Mouse (Mus musculus): ENCODE results near the gene R3hdm1. TPM values are rescaled to one million over a fixed set of nuclear protein-coding genes. Genes with fewer than 3 reads are reported as not detected.
A peak's percentile ranks its signal among the peaks of the same experiment; 100 is the strongest.

The R3hdm1 gene
- total RNA-seq (2021), result 79.0 and 90.1 TPM in 2 replicates
- long read RNA-seq, full-length matches to known transcripts, result 2 of 8 reads
- long read RNA-seq, partial matches to known transcripts, result 6 of 8 reads
- long read RNA-seq, other reads (novel, unspliced or antisense), result 0 of 8 reads

DNA sequence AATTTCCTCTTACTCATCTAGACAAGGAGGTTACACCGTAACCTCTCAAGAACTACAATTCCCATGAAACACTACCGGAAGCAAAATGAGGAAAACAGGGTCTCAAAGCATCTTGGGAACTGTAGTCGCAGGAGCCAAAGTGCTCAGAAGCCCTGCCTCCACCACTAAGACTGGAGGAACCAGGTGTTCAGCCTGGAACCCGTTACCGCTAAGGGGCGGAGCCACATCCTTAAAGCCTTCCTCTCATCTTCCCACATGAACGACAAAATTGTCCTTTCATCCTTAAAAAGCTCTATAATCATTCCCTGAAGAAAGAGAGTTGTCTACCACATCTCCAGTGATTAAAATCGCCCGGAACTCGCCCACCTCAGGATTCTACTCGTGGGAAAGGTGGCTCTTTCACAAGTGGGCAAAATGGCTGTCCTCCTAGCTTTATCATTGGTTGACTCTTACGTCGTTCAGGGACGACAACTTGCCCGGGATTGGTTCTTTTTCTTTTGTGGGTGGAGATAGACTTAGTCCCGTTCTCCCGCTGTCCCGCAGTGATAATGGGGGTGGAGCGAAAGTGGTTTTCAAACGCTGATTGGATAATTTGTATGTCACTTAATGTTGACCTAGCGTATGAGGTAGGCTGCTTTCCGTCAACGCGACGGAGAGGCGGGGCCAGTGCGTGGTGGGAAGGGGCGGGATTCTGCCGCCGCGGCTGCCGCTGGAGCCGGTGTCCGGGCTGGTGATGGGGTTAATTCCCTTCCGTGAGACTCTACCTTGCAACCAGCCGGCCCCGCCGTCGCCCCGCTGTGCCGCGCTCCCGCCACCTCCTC is at the start of gene R3hdm1, which contains the start of gene Zranb3:
R3hdm1 (plus strand) TSS at position 661 of the 821 bp plus-strand sequence.
Zranb3 (minus strand) TSS at position 407 of the 821 bp plus-strand sequence.
- DNase-seq, result peak; percentile 91

DNA sequence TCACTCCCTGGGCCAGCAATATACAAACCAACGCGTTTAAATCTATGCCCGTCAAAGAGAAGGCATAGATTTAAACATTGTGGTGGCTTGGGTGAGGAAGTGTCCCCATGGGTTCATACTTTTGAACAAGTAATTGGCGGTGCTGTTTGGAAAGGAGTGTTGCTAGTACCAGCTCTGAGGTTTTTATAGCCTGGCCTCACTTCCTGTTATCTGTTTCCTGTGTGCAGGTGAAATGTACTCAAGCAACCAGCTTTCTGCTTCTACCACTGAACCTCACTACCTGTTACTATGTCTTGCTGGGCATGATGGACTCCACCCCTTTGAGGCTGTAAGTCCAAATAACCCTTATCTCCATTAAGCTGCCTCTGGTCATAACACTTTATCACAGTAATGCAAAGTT is 45.8 kb upstream of the R3hdm1 start:
- DNase-seq, result no peak

DNA sequence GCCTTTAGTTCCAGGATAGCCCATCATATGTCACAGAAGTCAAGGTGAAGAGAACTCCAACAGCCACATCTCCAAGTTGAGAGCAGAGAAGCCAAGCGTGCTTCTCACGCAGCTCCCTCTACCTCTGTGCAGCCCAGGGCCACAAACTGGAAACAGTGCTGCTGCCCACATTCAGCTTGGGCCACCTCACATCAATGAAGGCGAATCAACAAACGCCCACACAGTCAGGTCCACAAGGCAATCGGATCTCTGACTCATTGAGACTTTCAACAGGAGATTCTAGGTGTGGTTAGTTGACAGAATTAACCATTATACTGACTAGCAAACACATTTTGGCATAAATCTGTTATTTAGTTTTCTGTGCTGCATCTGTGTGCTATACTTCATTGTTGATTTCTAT is 44.5 kb upstream of the R3hdm1 start:
- DNase-seq, result no peak

DNA sequence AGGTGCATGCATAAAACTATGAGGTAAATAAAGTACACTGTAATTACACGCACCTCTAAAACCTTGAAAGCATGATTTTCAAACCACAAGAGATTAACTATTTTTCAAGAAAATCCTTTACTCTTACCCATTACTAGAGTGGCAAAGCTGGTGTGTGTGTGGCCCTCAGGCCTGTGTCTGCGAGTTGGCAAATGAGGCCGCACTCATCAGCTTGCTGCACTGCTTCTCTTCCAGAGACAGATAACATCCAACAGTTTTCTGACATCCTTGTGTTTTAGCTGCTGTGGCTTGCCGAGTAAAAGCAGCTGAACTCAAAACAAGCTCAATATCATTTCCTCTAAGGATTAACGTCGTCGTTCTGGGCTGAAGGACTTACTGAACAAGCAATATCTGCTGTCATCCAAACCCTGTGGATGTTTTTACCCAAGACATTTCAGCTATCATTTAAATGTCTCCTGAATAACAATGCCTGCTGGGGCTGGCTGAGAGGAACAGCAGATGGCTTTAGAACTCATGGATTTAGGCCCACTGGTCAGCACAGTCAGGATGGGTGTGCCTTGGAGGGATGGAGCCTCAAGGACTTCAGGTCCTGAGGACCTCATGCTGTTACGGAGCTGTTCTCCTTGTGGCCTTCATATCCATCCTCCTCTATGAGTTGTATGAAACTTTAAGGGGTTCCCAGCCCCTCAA is 42.3 kb upstream of the R3hdm1 start:
- DNase-seq, result no peak

DNA sequence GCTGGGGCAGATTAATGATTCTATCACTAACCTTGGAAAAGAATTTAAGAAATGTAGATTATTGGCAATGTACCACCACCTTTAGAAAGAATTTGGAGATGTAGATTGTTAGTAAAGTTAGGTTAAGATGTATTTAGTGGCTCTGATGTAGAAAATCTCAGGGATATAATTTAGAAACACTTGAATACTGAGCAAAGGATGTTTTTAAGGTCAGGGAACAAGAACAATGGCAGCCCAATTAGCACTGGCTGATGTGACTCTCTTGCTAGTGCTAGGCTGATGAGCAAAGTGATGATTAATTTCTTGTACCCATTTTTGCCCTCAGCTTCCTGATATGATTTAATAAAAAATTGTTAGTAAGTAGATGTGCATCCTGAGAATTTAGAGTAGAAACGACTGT is 41.7 kb upstream of the R3hdm1 start:
- no peak for DNase-seq

DNA sequence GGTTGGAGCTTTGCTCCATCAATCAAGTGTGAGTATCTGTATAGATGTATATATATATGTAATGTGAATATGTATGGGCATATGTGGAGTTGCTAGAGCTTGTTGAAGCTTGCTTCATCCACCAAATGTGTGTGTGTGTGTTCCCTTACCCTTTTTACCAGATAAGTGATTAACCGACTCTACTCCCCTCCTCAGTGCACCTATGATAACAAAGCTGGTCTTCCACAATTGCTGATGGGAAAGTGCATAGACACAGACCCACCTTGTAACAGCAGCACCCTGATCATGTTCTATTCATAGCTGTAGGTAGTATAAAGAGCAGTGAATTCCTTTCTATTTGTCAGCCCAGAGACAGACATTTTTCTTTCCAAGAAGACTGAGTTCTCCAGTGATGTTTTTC is 40.9 kb upstream of the R3hdm1 start:
- no peak for DNase-seq

DNA sequence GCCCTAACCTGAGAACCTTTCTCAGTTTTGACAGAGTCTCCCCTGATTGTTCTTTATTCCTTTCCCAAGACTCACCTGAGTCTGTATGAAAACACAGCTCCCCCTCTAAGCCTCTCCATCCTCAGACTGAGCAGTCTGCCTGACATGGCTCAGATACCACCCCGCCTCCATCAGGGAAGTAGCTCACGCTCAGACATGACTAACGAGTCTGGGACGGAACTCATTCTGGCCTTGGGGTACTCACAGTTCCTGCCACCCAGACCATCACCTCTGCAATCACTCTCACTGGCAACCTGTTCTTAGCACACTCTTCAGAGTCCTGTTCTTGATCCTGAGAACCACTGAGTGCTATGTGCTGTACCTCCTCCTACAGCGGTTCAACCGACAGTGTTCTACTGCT is 38.4 kb upstream of the R3hdm1 start:
- no peak for DNase-seq

DNA sequence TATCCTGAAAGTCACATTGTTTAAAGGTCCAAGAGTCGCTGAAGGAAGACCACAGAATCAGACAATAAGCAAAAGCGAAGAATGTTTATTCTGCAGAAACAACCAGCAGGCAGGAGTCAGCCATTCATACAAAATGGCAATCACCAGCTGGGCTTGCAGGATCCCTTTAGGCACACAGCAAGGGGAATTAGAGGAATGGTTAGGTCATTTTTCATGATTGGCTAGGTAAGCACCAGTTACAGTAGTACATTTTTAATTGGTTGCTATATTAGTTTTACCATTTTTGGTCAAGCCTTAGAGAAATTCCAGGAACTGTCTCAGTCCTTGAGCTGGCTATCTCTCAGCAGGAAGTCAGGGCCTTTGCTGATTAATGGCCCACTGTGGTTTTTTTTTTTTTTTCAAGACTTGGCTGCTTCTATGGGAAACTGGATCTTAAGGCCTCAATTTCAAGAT is 34.1 kb upstream of the R3hdm1 start:
- no peak for DNase-seq

DNA sequence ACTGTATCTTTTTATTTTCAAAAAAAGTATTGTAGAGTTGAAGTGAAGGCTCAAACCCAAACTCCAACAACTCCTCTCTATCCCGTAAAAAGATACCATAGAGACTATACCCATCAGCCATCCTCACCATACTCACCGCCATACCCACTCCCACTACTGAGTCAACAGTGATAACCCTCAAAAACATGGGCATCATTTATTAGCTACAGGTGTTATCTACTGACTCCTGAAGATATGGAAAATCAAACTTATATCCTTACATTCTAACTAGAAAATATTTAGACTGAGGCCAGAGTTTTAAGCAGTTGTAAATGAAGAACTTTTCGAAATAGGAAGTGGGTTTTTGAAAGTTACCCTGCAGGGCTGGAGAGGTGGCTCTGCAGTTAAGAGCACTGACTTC is 33.1 kb upstream of the R3hdm1 start:
- no peak for DNase-seq

DNA sequence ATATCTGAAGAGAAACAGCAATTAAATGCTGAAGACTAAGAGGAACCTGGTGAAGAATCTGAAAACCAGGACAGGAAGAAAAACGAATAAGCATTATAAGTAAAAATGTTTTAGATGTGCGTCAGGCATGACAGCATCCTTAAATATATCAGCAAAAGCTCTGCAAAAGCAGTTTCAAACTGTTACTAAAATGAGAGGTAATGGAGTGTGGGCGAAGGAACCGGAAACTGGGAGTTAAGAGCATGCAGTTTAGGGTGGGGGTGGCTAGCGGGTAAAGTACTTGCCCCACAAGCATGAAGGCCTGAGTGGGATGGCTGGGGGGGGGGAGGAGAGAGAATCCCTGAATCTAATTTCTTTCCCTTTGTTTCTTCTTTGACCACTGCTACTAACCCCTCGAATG is 30.1 kb upstream of the R3hdm1 start:
- no peak for DNase-seq

DNA sequence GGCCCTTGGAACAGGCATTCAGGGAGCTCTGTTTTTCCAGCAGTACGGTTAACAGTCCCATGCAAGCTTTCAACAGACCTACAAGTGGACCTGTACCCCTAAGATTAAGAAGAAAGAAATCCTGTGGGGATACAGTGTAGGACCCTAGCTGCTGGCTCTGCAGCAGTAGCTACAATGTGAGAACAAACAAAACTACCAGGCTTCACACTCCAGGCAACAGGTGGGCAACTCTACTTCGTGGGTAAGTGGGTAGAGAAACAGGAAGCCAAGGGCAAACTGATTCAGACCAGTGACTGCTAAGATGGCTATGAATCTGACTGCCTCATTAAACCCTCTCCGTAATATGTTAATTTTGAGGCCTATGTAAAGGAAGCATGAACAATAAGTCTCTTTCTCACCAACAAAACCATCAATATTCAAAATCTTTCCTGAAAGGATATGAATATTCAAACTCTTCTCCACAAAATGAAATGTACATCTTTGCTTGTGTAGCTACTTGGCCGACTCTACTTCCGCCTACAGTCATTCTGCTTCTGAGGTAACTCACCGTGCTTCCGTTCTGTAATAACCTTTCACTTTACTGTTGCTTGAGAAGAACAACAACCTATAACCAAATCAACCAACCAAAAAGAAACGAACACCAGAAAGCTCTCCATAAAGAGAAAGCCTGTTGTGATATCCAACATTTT is 26.2 kb upstream of the R3hdm1 start:
- DNase-seq, result no peak

DNA sequence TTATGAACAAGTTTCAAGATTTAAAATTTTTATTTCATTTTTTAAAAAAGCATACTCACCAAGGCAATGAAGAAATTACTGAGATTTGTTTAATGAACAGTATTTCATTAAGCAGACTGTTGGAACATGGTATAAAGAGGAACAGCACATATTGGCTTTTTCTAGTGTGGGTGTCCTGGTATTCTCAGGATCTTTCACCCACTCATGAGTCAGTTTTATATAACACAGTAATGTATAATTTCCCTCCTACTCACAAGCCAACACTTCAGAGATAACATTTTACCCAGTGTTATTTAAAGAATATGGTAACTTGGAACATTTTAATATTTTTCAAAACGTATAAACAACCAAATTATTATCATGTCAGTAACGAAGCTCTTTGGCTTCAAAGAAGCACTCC is 25.3 kb upstream of the R3hdm1 start:
- DNase-seq, result no peak

DNA sequence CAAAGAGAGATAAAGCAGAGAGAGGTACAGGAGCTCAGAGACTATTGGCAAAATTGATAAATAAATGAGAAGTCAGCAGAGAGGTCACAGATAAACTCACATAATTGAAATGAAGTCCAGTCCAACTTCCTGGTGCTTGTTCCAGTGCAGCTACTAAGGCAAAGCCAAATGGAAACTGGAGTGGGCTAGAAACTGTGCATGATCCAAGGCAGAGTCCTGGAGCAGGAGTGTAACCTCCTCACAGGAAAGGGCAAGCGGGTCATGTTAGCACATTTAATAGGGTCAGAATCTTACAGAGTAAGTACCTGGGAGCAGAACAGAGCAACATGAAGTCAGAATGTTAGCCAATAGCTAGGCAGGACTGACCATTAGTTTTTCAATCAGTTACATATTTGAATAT is 24.5 kb upstream of the R3hdm1 start:
- no peak for DNase-seq

DNA sequence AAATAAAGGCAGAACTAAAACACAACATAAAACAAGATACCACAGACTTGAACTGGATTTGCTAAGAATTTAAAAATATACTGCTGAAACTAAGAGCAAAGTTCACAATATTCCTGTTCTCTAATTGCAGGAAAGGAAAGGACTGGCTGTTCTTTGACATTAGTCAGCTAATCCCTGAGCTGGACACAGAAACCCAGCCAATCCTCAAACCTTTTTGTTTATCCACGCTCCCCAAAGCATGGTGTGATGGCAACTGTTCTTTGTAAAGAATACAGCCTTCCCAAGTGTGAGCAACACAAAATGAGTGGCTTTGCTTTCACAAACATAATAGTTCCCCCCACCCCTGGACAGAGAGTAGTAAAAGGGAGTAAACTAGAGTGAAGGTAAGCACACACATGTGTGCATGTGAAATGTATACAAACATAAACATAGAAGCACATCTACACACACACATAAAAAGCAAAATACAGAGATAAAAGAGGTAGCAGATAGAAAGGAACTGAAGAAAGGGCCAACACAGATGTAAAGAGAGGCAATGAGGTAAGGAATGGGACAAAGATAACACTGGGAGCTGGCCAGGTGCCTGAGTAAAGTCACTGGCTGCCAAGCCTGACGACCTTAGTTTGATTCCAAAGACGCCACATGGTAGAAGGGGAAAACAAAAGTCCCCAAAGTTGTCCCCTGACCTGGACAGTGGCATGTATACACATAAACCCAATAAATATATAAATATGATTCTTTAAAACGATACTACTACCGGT is 22.0 kb upstream of the R3hdm1 start:
- DNase-seq, result no peak

DNA sequence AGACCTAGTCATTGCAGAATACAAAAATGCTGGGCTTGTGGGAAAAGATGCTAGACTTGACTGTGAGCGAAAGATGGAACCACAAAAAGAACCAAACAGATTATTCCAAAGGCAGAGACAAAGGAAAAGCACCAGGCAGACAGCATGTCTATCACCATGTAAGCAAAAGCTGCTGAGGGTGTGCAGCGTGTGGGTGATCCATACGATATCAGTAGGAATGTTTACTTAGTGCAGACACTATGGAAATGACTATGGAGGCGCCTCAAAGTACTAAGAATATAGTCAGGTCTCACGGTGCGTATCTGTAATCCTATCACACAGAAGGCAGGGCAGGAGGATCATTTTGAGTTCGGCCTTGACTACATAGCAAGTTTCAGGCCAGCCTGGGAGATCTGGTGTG is 21.2 kb upstream of the R3hdm1 start:
- DNase-seq, result no peak

DNA sequence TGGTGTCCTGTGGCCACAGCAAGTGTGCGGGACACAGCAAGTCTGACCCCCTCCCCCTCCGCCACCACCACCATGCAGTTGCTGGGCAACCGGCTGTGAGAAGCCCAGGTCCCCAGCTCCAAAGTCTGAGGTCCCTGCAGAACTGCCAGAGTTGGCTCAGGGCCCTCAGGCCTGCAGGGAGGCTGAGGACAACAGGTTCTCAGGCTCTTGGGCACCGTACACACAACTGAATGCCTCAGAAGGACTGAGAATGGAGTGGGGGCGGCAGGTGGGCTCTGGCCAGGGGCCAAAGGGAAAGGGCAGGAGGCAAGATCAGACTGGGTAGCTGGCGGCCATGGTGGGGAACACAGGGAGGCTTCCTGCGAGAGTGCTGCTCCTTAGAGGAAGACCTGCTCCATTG is 20.3 kb upstream of the R3hdm1 start:
- no peak for DNase-seq

DNA sequence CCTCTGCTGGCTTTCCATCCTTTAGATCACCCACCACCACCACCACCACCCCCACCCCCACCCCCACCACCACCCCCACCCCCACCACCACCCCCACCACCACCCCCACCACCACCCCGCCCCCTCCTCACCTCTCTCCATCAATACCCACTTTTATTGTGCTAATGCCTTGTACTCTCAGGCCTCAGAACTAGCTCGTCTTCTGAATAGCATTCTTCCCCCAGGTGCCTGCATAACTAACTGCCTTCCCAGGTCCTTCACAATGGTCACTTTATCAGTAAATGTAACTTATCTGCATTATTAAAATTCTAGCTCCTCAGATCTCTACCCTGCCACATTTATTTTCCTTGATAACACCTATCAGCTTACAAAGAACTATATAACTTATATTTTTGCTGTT is 8.4 kb upstream of the R3hdm1 start:
- DNase-seq, result no peak

DNA sequence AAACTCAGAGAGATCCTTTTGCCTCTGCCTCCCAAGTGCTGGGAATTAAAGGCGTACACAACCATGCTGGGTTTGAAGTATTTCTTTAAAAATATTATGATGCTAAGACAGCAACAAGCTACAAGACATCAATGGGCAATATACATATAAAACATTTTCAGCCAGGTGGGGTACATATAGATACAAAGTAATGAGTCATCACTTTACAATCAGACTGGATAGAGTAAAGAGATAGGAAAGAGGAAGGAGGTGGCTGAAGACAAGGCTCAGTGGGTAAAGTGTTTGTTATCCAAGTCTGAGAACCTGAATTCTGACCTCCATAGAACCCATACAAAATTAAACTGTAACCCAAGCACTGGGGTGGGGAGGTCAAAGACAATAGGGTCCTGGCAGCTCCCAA is 4.8 kb upstream of the R3hdm1 start:
- no peak for DNase-seq

DNA sequence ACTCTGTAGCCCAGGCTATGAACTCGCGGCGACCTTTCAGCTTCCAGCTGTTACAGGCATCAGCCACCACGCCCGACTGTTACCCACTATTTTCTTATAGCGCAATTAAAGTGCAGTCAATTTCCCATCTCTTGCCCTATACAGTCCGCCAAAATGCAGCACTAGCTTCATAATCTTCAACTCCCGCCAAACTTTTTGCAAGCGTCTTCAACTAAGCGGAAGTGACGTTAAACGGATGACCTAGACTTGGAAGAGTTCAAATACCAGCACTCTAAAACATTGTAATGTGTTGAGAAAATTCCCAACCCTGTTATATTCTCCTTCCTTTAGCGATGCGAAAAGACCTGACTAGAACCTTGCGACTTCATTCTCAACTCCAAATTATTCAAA is 855 bp upstream of the R3hdm1 start:
- no peak for DNase-seq

DNA sequence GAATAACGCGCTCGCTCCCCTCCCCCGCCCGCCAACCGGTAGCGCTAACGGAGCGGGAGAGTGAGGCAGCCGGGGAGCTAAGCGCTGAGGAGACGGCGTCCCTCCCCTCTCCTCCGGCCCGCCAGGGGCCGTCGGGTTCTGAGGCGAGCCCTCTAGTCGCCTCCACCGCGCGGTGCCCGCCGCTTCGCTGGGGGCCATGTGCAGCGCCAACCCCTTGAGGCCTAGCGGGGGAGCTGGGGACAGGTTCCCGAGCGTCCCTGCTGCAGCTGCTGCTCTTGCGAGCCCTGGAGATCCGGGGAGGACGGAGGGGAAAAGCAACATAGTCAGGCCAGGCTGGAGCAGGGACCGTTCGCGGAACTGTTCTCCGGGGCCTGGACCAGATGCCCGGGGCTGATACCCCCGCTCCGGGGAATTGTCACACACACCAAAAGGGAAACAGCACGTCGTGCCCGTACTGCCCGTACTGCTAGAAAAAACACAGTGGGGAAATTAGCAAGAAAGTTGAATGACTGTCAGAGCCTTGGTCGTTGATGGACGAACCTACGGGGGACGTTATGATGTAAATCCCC is 503 bp downstream of the R3hdm1 start:
- DNase-seq, result no peak

DNA sequence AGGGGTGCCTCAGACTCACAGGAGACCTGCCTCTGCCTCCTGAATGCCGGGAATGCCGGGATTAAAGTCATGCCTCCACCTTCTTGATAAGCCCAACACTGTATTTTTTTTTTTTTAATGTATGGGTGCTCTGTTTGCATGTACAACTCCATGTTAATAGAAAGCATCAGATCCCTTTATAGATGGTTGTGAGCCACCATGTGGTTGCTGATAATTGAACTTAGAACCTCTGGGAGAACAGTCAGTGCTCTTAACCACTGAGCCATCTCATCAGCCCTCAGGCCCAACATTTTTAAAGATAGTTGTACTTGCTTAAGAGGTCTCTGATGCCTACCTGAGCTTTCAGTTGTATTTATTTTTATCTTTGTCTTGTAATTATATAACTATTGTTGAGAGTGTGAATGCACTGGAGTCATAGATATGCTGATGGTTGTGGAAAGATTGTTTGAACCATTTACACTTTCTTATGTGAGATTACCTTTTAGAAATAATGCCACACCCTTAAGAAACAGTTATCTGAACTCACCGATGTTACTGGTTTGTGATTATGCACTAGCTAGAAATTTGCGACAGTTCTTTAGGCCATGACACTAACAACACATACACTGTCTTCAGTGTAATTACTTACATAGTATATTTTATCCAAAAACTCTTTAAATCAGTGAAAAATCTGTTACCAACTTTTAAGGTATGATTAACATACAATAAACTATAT is 18.0 kb downstream of the R3hdm1 start:
- no peak for DNase-seq
